Mouse (Mus musculus) brain, embryonic 18.5 days (tissue): ENCODE results near the gene Rasl10a.
"Not testable (repeated sequence)": the region's sequence is repeated elsewhere in the genome, so short reads cannot be mapped to it uniquely, and the experiment has no call there.

ENCODE experiments used
- DNase-seq: peaks from one replicate; pipeline ENCODE4 v3.0.0-alpha.2; 2012; ENCODE audit warnings: low read depth, low spot score

The Rasl10a gene

DNA sequence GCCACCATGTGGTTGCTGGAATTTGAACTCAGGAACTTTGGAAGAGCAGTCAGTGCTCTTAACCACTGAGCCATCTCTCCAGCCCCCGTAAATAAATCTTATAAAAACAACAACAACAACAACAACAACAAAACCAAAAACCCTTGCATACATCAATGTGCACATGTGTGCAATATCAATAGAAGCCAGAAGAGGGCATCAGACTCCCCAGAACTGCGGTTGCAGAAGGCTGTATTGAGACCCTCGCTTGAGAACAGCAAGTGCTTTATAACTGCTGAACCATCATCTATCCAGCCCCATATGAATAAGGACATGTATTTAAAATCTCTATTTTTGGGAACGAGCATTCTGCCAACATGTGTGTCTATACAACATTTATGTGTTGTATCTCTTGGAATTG is 17.0 kb downstream of the Rasl10a start:
- DNase-seq: no peak

DNA sequence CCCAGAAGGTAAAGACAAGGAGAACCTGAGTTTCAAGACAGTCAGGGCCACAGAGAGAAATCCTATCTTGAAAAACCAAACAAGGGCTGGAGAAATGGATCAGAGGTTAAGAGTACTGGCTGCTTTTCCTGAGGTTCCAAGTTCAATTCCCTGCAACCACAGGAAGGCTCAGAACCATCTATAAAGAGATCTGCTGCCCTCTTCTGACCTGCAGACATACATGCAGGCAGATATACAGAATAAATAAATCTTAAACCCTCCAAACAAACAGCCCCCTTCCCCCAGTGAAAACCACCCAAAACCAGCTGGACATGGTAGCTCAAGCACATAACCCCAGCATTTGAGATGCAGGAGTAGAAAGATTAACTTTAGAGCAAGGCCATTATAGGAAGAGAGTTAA is 17.8 kb downstream of the Rasl10a start:
- DNase-seq: no peak

DNA sequence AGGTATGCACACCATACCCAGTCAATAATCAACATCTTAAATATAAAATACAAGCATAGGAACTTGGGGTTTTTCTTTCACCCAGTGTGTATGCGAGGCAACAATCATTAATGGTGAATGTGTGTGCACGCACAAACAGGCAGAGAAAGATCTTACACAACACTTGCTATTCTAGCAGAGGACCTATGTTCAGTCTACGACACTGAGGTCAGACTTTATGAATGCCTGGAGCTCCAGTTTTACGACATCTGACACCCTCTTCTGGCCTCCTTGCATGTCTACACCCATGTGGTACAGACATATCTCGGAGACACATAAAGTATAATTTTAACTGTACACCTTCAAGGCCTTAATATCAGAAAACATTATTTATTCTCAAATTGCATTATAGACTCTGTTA is 18.9 kb downstream of the Rasl10a start:
- DNase-seq: not testable (repeated sequence)

DNA sequence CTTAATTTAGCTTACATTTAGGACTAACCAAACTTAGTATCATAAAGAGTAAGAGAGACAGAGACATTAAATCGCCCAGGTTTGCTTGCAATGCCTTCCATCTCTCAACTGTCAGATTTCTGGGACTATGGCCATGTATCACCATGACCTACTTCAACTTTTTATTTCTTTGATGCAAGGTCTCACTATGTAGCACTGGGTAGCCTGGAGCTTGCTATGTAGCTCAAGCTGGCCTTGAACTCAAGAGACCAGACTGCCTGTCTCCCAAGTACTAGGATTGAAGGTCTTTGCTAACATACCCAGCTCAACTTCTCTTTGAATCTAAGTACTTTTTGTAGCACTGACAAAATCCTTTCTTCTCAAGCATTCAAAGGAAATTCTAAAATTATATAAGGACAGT is 31.2 kb downstream of the Rasl10a start:
- no peak for DNase-seq

DNA sequence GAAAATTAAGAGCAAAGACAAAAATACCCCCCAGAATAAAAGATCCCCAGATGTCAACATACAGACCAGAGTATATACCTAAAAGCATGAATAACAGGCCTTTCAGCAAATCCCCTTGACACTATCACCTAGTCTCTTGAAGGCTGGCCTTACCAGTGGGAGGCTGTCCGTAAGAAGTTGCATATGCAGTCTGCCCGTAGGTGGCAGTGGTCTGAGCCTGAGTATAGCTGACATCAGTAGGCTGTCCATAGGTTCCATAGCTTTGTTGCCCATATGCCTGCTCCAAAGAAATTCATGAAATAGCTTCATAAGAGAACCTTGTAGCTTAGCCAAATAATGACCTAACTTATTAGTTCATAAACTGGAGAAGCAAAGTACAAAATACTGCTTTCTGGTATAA is 33.8 kb downstream of the Rasl10a start:
- DNase-seq: no peak

DNA sequence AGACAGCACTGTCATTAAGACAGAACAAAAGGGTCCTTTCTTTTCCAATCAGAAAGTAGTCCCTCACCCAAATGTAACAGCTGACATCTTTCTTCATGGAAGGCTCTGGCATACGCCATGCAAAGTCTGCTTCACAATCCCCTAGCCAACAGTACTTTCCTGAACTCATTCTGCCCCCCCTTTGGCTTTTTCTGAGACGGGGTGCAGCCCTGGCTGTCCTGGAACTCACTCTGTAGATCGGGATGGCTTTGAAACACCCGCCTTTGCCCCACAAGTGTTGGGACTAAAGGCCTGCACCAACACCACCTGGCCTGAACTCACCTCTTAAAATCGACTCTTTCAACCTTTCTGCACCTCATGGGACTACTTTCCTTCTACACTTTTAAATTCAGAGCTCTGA is 37.9 kb downstream of the Rasl10a start:
- DNase-seq: no peak

DNA sequence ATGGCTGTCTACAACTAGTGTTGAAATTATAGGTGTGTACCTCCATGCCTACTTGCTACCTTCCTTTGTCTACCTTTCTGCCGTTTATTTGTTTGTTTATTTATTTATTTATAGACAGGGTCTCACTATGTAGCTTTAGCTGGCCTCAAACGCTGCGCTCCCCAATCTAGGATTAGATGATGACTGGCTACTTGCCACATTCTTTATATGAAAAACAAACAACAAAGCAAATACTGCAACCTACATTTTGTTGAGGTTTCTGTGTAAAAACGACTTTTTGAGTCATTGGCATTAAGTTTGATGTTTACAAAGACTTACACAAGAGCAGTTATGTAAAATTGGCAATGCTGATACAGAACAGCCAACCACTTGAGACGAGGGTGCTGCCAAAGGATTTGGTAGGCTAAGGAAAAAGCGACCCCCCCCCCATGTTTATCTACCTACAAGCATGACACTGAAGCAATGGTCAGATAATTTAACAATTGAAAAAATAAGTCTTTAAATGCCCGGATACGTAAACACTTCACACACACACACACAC is 38.6 kb downstream of the Rasl10a start:
- DNase-seq: no peak

DNA sequence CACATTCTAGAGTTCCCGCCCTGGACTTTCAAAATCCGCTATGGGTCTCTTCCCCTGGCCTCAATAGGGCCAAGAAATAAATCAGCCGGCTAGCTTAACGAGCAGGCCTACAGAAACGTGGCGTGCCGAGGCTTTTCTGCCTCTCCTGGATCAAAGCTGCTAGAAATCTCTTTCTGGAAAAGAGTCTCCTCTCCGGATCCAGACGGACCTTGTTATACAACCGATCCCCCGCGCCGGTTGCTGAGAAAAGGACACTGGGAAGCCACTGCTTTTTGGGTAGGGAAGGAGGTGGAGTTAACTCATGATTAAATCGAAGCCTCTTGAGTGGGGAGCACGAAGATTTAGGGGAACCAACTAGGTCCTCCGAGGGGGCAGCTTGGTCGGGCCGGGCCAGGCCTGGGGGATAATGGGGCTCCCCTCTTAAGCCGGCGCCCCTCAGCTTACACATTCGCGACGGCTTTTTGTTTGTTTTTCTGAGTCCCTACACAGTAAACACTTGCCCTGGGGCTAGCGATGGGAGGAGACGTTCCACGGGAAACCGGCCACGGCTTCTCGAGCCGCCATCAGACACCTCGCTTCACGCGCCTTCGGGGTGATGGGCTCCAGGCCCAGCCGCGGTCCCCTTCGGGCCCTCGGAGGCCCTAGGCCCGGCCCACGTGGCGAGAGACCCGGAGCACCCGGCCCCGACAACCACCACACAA is 40.3 kb downstream of the Rasl10a start:
- DNase-seq: no peak

DNA sequence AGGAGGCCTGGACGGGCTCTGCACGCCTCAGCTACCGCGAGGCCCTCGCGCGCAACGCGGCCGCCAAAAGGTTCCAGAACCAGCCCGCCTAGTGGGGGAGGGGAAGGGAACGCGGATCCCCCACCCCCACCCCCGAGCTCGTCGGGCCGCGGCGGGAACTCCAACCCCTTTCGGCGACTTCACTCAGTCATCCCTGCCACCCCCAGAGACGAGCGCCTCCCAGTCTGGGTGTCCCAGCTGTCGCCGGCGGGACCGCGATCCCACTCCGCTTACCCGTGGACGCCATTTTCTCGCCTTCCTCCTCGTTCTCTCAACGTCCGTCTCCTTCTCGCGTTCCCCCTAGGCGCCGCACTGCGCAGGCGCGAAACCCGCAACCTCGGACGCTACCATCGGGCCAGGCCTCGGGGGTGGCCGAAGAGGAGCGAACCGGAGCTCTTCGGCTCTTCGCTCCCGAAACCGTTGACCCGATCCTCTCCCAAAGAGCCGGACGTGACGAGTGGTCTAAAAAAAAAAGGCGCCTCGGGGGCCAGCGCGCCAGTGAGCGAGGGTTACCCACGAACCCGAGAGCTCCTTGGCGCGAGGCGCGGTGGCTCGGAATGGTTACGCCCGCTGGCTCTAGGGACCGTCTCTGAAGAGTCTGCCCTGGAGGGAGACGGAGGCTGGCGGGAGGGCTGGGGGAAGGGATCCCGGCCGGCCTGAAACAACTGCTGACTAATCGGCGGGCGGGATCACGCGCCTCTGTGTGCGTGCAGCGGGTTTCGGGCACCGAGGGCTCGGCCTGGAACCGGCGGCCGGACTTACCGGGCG is 41.0 kb downstream of the Rasl10a start, which contains the start of the genes Rhbdd3 and Ewsr1:
TSS of gene Rhbdd3 (plus strand) at position 191 of the 807 bp plus-strand sequence.
TSS of gene Ewsr1 (minus strand) at position 531 of the 807 bp plus-strand sequence.
- peak; percentile 87 for DNase-seq

DNA sequence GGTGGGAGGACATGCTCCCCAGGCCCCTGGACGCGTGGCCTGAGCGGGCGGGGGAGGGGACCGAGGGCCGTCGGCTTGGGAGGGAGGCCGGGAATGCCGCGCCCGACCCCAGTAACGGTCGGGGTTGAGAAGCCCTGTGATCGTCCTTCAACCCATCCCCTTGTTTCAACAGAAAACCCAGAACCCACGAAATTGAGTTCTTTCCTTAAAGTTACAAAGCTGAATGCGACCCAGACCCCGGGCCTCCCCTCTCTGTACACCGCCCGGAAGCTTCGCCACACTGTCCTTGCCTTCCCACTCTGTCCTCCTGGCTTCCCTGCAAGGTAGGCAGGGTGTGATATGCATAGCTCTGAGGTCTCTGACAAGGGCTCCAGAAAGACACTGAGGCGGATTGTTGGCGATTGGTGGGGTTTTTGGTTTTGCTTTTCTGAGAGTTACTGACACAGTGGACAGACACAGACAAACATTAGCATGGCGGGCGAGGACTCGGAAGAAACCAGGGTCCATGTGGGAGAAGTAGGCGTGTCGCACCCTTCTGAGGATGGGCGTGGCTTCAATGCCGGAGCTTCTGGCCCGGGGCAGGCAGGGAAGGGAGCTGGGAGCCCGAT is 41.8 kb downstream of the Rasl10a start:
- DNase-seq: no peak

DNA sequence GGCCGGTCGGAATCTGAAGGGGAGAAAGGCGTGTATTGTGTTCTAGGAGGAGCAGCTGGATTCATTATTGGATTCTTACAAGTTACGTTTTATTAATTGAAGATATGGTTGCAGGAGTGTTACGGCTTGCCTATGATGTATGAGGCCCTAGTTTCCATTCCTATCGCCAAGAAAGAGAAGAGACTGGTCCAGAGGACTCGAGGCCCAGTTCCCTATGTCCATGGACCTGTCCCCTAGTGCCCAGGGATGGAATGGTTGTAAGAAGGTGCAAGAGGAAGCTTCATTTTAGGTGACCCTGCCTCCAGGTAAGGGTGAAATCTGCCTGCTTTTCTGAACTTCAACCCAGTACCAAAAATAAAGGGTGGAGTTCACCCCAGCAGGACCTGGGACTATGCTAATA is 42.4 kb downstream of the Rasl10a start:
- no peak for DNase-seq

DNA sequence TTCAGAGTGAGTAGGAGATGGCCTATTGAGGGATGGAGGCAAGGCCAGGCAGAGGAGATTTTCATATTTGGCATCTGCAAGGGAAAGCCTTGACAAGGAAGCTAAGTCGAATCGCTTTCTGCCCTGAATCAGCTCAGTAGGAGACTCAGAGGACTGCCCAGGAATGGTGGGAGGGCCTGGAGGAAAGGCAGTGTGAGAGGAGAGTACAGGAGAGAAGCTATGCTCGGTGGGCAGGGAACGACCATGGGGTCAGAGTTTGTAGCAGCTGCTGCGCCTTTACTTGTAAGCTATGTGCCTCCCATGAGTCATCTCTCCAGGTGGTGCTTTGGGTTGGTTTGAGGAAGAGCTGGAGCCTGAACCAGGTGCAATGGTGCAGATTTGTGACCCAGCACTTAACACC is 42.9 kb downstream of the Rasl10a start:
- DNase-seq: no peak

DNA sequence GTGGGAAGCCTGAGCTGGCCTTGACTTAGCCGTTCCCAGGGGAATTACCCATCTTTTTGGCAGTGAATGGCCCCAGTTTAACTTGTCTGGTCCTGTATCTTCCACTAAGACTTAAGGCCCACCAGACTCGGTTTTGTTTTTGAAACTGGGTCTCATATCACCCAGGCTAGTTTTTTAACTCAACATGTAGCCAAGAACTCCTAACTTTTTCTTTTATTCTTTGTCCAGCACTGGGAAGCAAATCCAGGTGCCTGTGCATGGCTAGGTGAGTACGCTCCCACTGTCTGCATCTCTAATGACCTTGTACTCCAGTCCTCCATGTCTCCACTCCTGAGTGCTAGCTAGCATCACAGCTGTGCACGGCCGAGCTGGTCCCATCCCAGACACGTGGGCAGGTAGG is 43.7 kb downstream of the Rasl10a start:
- no peak for DNase-seq

DNA sequence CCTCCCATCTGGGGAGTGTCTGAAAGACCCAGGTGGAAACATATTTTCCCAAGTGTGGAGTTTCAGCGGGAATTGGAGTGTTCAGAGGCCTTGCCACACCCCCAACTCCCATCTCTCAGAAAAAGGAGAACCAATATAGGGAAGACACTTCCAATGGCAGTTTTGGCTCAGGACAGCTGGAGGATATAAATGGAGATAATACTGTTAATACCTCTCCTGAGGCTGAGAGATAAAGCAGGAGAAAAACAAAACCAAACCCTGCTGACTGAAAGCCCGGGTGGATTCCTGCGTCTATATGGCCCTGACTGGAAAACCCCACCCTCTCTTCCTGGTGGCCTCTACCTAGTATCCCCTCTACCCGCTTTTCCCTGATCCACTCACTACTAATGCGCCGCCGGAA is 44.5 kb downstream of the Rasl10a start:
- no peak for DNase-seq

DNA sequence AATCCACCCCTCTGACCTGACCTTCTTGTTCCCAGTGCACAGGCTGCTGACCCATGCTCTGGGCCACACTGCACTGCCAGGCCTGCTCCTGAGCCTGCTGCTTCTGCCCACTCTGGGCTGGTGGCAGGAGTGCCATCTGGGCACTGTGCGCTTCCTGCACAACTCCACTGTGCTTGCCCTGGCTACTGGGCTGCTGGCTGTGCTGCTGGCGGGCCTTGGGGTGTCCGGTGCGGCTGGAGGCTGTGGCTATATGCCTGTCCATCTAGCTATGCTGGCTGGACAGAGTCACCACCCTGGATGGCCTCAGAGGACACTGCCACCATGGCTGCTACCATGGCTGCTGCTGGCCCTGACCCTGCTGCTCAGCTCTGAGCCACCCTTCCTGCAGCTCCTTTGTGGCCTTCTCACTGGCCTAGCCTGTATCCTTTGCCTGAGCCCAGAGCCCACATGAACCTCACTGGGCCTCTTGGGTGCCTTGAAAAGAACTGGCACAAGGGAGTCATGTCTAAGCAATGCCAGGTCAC is 46.1 kb downstream of the Rasl10a start:
- DNase-seq: no peak

DNA sequence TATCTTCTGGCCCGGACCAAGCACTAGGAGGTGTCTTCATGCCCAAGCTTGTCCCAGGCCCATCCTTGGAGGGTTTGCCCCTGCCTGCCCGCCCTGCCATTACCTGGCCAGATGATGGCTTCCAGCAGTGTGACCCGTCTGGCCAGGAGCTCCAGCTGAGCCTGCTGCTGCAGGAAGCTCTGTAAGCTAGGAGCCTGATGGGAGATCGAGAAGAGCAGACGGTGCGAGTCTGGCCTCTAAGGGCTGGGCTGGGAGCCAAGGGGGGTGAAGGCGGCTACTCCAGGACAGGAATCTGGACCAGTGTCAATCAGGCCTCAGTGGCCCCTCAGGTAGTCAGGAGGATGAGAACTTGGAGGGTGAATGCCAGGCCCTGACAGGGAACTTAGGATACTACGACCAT is 51.5 kb downstream of the Rasl10a start:
- DNase-seq: no peak
